Mouse (Mus musculus) myocyte (in vitro differentiated cells): Measurements from ENCODE around the gene Olfr312.

Experiments used
- MAX ChIP-seq: IDR thresholded peaks from one replicate; pipeline ENCODE4 v1.6.1; 2011; ENCODE audit warnings: low read depth, mild to moderate bottlenecking, control low read depth
- MYOD1 ChIP-seq, 3 experiments: IDR thresholded peaks; one replicate each; pipeline ENCODE4 v1.6.1; 2011; ENCODE audit warnings: control low read depth in 2 of 3, low read depth in 2 of 3, mild to moderate bottlenecking in 2 of 3, moderate library complexity in 1 of 3; ENCODE audit not compliant: insufficient read length in 2 of 3, control insufficient read depth in 1 of 3
- MYOG ChIP-seq, 3 experiments: IDR thresholded peaks; one replicate each; pipeline ENCODE4 v1.6.1; 2011; ENCODE audit warnings: control low read depth in 2 of 3, low read depth in 2 of 3, mild to moderate bottlenecking in 2 of 3; ENCODE audit not compliant: insufficient read length in 2 of 3, control insufficient read depth in 1 of 3, insufficient read depth in 1 of 3
- POLR2A ChIP-seq: IDR thresholded peaks from one replicate; pipeline ENCODE4 v1.6.1; 2011; ENCODE audit warnings: low read depth, mild to moderate bottlenecking, control low read depth, moderate library complexity; ENCODE audit not compliant: insufficient read length
- TCF12 ChIP-seq: IDR thresholded peaks from one replicate; pipeline ENCODE4 v1.6.1; 2011; ENCODE audit warnings: mild to moderate bottlenecking, control low read depth; ENCODE audit not compliant: poor library complexity, insufficient read depth, severe bottlenecking

GRCm38 (mm10) chr11:58815676-58816075, 13.4 kb upstream of the Olfr312 start:
- TF ChIP-seq POLR2A (no peak), TCF12 (no peak), MYOG (IDR thresholded peaks at IDR 0.05; ENCODE audit: control insufficient read depth in 1 of 3, insufficient read depth in 1 of 3, insufficient read length in 2 of 3, low read depth in 2 of 3) (no peak), MYOD1 (IDR thresholded peaks at IDR 0.05; ENCODE audit: control insufficient read depth in 1 of 3, insufficient read length in 2 of 3, low read depth in 2 of 3) (no peak), MAX (no peak)
